11 mouse cellular contexts compared by ENCODE assay signal in genomic region chr16:61041140-61041586, GRCm38 (mm10).
DNase-seq lines count a peak whose midpoint lies in the region; ATAC-seq lines count a peak whose summit lies in the region.
"Had no signal": no experiment of that assay in that cellular context is flagged by ENCODE, and none has a peak within 500 bp of the region (broad histone marks: within the 10 kb centered on the region; RNA-seq: fewer than 3 reads in every experiment).

No protein-coding gene starts in this region.

- peak; percentile 80 for ATAC-seq in midbrain, embryonic 12.5 days (ENCODE audit: low FRiP score, low read depth)
- ATAC-seq in inflammation-experienced regulatory T-cells, adult 6 months, result no peak

- 60% methylated on average over 7 of the region's 7 CpGs for WGBS in midbrain, embryonic 12.5 days

- no peaks in the 10 kb centered on the region for H3K9me3 ChIP-seq in midbrain, embryonic 12.5 days
- H3K9me3 ChIP-seq: limb, embryonic 13.5 days had no signal

- no peak overlapping the region for H3K4me3 ChIP-seq in midbrain, embryonic 12.5 days
- H3K4me3 ChIP-seq: limb, embryonic 13.5 days; myocyte had no signal

- H3K4me1 ChIP-seq in midbrain, embryonic 12.5 days, result no peaks in the 10 kb centered on the region
- H3K4me1 ChIP-seq: limb, embryonic 13.5 days had no signal

- H3K9ac ChIP-seq in midbrain, embryonic 12.5 days (replicated peaks), result no peak overlapping the region
- H3K9ac ChIP-seq: limb, embryonic 13.5 days had no signal

- intact Hi-C loops in left cerebral cortex, postnatal 25 days (cut with DNase I), result no loop called here

- 0 out of 2 replicates have a peak overlapping the region, but pooled peaks have one; percentile 4 for H3K27ac ChIP-seq in midbrain, embryonic 12.5 days (replicated peaks)
- H3K27ac ChIP-seq: limb, embryonic 13.5 days had no signal

- H3K4me2 ChIP-seq in midbrain, embryonic 12.5 days (replicated peaks), result 0 out of 2 replicates have a peak overlapping the region, but pooled peaks have one; percentile 4
- H3K4me2 ChIP-seq: limb, embryonic 13.5 days had no signal

- H3K27me3 ChIP-seq in midbrain, embryonic 12.5 days, result no peaks in the 10 kb centered on the region
- H3K27me3 ChIP-seq: limb, embryonic 13.5 days had no signal

- DNase-seq in adrenal gland, postnatal 10 days, result peak; percentile 43
- DNase-seq in adrenal gland, adult 8-10 months, result no peak
- DNase-seq in layer of hippocampus, postnatal 10 days (ENCODE audit: low spot score in 2 of 2), result peak; percentile 10 to 20
- DNase-seq in layer of hippocampus, adult 9-11 months, result no peak
- peak; percentile 86 to 90 for DNase-seq in cerebellum, postnatal 14 days
- DNase-seq in left cerebral cortex, postnatal 25 days (ENCODE audit: low spot score in 2 of 2), result no peak
- DNase-seq: kidney, adult 9 months had no signal

- H3K36me3 ChIP-seq in midbrain, embryonic 12.5 days, result no peaks in the 10 kb centered on the region
- H3K36me3 ChIP-seq: limb, embryonic 13.5 days had no signal

Comparison
In these comparisons a context has a peak if more than half of its experiments do, and no peak if none do; other contexts are left out.
1. DNase-seq: peak in adrenal gland, postnatal 10 days (single experiment), layer of hippocampus, postnatal 10 days (2 of 2) and cerebellum, postnatal 14 days (2 of 2); none in adrenal gland, adult 8-10 months (single experiment), layer of hippocampus, adult 9-11 months (single experiment) and left cerebral cortex, postnatal 25 days (0 of 2).